Mouse (Mus musculus) mouse trophoblast stem cell (cell line): ENCODE data around the gene Avil.
"Not testable (repeated sequence)": the region's sequence is repeated elsewhere in the genome, so short reads cannot be mapped to it uniquely, and the experiment has no call there.

Experiments used
- in situ Hi-C, 2 experiments: fragments of 300-500 bp; cut with MseI, MboI; formaldehyde crosslinking; loops; 2 replicates in 1 of 2; 3 replicates in 1 of 2; pipeline ENCODE4 v1.15.1; 2025

Gene Avil

DNA sequence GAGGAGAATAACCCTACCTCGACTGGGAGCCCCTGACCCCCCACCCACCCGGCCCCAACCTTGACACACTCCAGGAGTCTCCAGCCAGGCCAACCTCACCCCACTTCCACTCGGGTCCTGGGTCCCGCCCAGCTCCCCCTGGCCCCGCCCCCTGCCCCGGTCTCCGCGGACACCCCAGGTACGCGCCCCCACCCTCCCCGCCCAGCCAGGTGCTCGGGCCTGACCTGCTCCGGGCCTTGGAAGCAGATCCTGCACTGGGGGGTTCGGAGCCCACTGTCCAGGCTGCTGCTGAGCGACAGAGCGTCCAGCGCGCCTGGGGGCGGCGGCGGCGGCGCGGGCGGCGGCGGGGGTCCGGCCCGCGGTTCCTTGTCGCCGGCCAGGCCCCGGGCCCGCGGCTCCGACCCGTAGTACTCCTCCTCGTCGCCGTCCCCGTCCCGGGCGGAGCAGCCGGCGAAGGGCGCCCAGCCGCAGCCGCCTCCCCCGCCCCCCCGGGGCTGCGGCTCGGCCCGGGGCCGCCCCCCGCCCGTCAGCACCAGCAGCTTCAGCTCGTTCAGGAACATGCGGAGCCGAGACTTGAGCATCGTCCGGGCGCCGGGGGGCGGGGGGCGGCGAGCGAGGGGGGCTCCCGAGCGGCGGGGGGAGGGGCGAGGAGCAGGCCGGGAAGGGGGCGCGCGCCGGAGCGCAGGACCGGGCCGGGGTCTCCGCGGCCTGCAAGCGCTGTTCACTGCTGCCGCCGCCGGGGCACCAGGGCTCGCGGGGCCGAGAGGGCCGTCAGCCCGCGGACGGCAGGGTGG lies 58.9 kb downstream of the Avil start:
- in situ Hi-C loops = no loop called here

DNA sequence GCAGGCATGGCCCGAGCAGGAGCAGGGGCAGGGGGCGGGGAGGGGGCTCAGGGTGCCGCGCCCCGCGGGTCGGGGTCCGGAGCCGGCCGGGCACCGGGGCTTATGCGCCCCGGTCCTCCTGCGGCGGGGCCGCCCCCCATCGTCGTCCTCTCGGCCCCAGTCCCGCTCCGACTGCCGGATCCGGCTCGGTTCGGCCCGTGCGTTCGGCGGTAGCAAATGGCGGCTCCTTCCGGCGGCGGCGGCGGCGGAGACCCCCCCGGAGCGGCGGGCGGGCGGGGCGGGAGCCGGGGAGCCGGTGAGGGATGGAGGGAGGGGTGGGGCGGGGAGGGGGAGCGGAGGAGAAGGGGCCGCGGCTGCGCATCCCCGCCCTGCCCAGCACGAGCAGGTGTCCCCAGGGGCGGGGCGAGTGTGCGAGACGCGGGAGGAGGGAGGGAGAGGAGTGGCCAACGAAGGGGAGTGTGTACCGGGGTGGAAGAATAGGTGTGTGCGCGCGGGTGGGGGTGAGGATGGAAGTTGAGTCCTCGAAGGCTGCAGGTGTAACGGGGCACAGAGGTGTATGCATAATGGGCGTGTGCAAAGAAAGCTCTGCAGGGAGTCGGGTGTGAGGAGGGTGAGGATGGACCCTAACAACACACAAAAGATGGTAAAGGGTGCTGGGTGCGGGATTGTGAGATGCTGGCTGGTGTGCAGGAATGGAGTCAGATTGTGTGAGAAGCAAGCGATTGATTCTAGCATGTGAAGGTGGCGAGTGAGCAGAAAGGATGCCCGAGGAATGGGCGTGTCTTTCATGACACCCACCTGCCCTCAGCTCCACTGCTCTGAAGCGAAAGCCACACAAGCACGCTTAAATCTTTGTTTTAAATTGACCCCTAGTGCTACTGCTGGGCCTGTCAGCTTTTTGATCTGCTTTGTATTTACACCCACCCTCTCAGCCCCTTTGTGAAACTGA lies 59.7 kb downstream of the Avil start, which contains the start of gene March9:
Gene March9 (minus strand): TSS at position 217 of the 949 bp plus-strand sequence.
- in situ Hi-C loops = no loop called here

DNA sequence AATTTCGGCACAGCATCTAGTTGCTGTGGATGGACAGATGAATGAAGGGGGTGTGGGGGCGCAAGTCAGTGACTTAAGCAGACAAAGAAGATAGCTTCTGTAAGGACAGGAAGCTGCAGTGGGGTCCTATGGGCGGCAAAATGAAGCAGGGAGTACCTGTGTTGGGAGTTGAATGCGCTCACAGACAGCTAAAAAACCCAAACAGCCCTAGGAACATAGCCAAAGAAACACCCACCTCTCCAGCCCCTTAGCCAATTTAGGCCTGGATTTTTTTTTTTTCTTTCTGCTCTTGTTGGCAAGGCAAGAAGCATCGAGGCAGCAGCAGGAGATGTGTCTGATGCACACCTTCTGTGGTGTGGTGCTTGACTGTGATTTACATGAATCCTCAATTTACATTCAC lies 60.6 kb downstream of the Avil start:
- in situ Hi-C loops = no loop called here

DNA sequence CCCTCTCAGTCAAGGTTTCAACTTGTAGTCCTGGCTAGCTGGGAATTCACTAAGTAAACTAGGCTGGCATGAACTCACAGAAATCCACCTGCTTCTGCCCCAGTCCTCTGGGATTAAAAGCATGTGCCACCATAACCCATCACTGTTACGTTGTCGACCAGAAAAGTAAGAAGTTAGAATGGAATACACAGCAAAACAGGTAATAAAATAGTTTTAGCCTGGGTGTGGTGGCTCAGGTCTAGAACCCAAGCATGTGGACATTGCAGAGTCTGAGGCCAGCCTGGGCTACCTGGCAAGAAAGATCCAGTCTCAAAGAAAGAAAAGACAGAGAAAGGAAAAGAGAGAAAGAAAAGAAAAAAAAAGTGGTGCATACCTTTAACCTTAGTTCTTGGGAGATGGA lies 61.0 kb downstream of the Avil start:
- in situ Hi-C loops = no loop called here

DNA sequence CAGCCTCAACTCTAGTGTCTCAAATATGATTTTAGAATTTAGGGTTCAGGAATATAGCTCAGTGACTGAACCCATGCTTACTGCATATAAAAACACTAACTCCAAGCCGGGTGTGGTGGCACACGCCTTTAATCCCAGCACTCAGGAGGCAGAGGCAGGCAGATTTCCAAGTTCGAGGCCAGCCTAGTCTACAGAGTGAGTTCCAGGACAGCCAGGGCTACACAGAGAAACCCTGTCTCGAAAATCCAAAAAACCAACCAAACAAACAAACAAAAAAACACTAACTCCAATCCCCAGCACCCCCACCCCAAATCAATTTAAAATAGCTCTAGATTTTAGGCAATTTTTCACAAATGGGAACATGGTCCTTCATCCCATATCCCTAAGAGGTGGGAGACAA lies 61.6 kb downstream of the Avil start:
- in situ Hi-C loops = not testable (repeated sequence)

DNA sequence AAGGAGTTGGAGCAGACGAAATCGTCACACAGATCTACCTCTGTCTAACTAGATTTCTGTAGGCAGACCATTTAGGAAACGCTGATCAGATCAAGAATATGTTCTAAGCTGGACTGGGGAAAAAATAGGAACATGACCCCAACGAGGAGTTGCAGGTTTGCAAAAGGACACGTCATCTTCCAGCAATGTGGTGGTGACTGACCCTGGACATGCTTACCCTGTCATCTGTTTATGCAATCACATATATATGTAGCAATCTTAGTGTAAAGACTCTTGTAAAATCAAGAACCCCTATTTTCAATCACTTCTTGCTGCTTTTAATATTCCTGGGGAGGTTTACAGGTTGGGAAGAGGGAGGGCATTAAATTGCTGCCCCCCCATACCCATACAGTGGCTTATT lies 62.0 kb downstream of the Avil start:
- in situ Hi-C loops = no loop called here

DNA sequence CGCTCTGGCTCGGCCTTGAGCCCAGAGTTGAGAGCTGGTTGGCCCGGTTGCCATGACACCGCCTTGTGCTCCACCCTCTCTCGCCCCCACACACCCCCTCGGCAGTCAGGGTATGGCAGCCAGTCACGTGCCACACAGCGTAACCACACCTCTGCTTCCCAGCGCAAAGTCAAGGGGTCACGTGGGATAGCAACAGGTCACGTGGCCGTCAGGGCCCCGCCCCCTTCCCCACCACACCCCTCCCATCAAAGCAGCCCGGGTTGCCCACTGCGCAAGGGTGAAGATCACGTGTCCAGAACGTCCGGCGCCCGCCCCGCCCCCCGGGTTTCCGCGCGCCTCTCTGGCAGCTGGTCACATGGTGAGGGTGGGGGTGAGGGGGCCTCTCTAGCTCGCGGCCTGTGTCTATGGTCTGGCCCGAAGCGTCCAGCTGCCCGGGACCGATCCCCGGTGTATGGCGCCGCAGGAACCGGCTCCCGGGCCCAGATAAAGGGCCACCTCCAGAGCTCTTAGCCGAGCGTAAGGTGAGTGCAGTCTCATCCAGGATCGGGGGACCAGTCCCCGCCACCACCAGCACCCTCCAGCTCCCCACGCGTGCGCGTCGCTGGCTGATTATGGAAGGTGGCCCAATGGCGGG lies 62.8 kb downstream of the Avil start, which contains the start of gene Cdk4:
Gene Cdk4 (plus strand): TSS at position 296 of the 634 bp plus-strand sequence.
- in situ Hi-C loops = no loop called here

DNA sequence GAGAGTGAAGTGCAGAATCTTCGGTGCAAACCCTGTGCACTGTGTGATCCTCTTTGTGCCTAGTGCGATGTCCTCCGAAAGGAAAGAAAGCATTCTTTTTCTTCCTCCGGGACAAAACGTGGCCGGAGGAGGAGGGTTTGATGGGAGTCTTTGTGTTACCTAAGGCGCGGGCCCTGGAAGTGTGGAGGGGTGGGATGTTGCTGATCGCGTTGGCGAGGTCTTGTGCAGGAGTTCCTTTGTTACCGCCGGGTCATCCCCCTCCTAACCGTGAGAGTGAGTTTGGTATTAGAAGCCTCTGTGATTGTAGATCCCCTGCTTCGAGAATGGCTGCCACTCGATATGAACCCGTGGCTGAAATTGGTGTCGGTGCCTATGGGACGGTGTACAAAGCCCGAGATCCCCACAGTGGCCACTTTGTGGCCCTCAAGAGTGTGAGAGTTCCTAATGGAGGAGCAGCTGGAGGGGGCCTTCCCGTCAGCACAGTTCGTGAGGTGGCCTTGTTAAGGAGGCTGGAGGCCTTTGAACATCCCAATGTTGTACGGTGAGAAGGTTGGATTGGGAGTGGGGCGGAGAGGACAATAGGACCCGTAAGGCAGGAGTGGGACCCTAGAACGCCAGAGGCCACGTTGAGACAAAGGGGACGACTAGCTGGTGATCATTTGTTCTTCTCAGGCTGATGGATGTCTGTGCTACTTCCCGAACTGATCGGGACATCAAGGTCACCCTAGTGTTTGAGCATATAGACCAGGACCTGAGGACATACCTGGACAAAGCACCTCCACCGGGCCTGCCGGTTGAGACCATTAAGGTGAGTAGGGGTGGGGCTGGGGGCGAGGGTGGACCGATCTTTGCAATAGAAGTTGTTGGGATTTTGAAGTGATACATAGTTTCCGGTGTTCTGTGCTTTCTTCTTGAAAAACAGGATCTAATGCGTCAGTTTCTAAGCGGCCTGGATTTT lies 63.7 kb downstream of the Avil start:
- in situ Hi-C loops = no loop called here

DNA sequence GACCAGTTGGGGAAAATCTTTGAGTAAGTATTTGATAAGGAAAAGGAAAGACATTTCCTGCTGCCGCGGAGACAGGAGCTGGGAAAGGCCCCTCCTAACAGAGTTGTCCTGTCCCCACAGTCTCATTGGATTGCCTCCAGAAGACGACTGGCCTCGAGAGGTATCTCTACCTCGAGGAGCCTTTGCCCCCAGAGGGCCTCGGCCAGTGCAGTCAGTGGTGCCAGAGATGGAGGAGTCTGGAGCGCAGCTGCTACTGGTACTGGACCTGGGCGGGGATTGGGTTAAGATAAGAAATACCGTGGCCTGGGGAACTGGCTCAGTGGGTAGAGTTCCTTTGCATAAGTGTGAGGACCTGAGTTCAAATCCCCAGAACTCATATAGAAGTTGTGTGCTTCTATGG lies 65.5 kb downstream of the Avil start:
- in situ Hi-C loops = no loop called here

DNA sequence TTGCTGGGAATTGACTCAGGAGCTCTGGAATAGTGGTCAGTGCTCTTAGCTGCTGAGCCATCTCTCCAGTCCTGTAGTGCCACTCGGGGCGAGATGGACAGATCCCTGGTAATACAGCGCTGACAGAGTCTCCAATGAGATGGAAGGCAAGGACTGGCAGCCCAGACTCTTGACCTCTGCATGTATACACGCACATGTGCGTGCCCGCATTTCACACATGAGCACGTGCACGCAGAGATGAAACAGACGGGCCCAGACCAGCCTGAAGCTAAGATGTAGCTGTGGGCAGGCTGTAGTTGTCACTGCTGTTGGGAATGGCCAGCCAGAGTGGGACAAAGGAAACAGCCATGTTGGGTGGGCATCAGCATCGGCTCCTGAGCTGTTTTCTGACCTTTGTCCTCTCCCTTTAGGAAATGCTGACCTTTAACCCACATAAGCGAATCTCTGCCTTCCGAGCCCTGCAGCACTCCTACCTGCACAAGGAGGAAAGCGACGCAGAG lies 66.1 kb downstream of the Avil start:
- in situ Hi-C loops = no loop called here

DNA sequence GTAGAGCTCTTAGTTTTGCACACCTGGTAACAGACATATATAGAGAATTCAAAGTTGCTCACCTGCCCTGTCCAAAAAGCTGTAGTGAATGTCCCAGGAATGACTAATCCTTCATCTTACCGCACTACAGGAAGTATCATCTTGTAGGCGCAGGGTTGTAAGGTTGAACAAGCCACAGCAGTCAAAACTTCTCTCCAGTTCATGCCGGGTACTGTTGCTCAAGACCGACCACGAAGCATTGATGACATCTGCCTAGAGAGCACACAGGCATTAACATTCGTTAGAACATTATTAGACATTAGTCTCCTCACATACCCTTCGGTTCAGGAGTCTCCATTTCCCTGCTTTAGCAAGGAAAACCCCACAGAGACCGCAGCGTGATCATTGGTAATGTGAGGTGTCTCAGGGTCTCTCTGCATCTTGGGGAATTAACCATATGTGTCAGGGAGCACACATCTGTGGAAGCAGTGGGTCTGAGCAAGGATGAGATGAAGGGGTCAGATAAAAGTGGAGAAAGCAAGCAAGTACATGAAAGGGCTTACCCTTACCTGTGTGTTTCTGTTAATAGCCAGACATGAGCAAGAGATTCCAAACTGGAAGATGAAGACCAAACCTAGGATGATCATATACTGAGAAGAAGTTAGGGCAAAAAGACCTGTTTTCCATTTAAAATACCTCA lies 68.0 kb downstream of the Avil start:
- in situ Hi-C loops = no loop called here

DNA sequence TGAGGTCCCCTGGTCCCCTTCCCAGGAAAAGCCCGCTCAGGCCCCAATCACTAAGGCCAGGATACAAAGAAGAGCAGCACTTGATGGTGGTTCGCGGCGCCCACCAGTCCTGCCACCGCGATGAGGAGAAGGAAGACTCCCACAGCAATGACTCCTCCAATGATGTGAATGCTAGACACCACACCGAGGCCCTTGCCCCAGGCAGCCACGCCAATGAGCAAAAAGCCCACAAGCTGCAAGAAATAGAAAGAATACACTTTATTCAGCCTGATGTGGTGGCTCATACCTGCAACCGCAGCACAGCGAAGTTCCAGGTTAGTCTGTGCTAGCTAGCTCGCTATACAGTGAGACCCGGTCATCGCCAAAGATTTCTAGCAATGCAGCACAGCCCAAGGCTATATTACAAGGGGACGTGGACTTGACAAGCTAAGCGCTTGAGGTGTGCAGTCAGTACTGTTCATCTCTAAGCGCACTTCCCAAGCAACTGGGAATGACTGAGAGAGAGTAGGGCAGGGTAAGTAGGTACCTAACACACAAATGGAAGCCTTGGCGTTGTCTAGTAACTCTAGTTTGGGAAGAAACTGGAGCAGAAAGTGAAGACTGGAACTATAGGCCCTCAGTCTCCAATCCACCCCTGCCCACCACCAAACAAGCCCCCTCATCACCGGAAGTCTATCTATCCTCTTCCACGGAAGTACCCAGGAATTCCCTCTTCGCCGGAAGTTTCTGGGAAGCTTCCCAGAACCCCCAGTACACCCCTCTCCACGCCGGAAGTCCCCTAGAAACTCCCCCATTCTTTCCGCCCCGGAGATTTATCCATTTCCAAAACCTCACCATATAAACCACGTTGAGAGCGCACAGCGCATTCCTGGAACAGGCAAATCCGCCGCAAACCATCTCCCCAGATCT lies 69.0 kb downstream of the Avil start:
- in situ Hi-C loops = no loop called here
